Mouse (Mus musculus) bone marrow, adult 2 months (tissue): ENCODE measurements around the gene Timm8a2. TPM values are rescaled to one million over a fixed set of nuclear protein-coding genes. Genes with fewer than 3 reads are reported as not detected.

Experiments used
- H3K27ac ChIP-seq: fragments of 200-500 bp; 2 replicates; pipeline ENCODE4 v1.5.1; 2012; ENCODE audit warnings: low read depth, mild to moderate bottlenecking, control low read depth, inconsistent platforms, low read length; ENCODE audit not compliant: control insufficient read depth, poor library complexity, insufficient read depth
- H3K4me1 ChIP-seq: fragments of 200-500 bp; 2 replicates; pipeline ENCODE4 v1.6.1; 2011; ENCODE audit warnings: low read length; ENCODE audit not compliant: control insufficient read depth, insufficient read depth
- H3K4me3 ChIP-seq: fragments of 200-500 bp; replicated peaks from 2 replicates; pipeline ENCODE3; 2011; ENCODE audit warnings: mild to moderate bottlenecking, low read depth, low read length, control low read depth; ENCODE audit not compliant: control insufficient read depth
- CTCF ChIP-seq: fragments of 200-500 bp; IDR thresholded peaks from 2 replicates; pipeline ENCODE4 v1.5.1; 2011; ENCODE audit warnings: low read length, control low read depth; ENCODE audit not compliant: control insufficient read depth, insufficient read depth
- POLR2A ChIP-seq: fragments of 200-500 bp; IDR thresholded peaks from 2 replicates; pipeline ENCODE4 v1.6.1; 2011; ENCODE audit warnings: low read depth, mild to moderate bottlenecking, control low read depth, low read length, borderline replicate concordance; ENCODE audit not compliant: control insufficient read depth
- WGBS: fragments of 180-500 bp; shearing (Covaris S2); methylation state at CpG from one replicate; pipeline ENCODE4 v1.1.7; 2018; 5-methylcytosine and 5-hydroxymethylcytosine counted together
- polyA plus RNA-seq: library from polyadenylated mRNA; stranded (reverse); fragments of >200 nt; gene quantifications from 2 replicates; pipeline ENCODE4 v1.2.4, GENCODE M21; 2011; ENCODE audit warnings: low replicate concordance; ENCODE audit not compliant: missing spikeins, insufficient read depth, insufficient read length

Gene Timm8a2
- polyA plus RNA-seq, 1 experiment: not detected

- 28% methylated on average over 3 of the region's 3 CpGs for WGBS
- H3K4me3 ChIP-seq: no peak overlapping the region
- no peaks in the 10 kb centered on the region; the same call in 1 of the 2 replicates for H3K4me1 ChIP-seq
- H3K27ac ChIP-seq: no peak overlapping the region
- TF ChIP-seq POLR2A (no peak), CTCF (no peak)
Measured at GRCm38 (mm10) chr14:122081308-122081707, 46.8 kb downstream of the Timm8a2 start.

GRCm38 (mm10) chr14:122083499-122083898 lies 49.0 kb downstream of the Timm8a2 start:
- no peak overlapping the region for H3K4me3 ChIP-seq
- 77% methylated on average over 7 of the region's 7 CpGs for WGBS
- H3K27ac ChIP-seq: no peak overlapping the region
- H3K4me1 ChIP-seq: no peaks in the 10 kb centered on the region; the same call in 1 of the 2 replicates
- no peak for TF ChIP-seq CTCF

GRCm38 (mm10) chr14:122087956-122088355 lies 53.5 kb downstream of the Timm8a2 start:
- Histone ChIP-seq H3K27ac (no peak overlapping the region), H3K4me1 (no peaks in the 10 kb centered on the region), H3K4me3 (no peak overlapping the region)
- 73% methylated on average over 5 of the region's 5 CpGs for WGBS
- no peak for TF ChIP-seq POLR2A
- TF ChIP-seq CTCF: no peak

Other genes starting within 250 kb of the Timm8a2 start
- 2.0 and 5.2 TPM in 2 replicates for gene Dock9, start 236.8 kb upstream of the Timm8a2 start, polyA plus RNA-seq
- gene Ubac2, start 156.1 kb upstream of the Timm8a2 start, polyA plus RNA-seq: 9.4 and 21.6 TPM in 2 replicates
- gene Gpr18, start 118.9 kb upstream of the Timm8a2 start, polyA plus RNA-seq: 2.8 and 3.4 TPM in 2 replicates
- gene Gpr183, start 69.5 kb upstream of the Timm8a2 start, polyA plus RNA-seq: 0.83 and 1.5 TPM in 2 replicates
- gene Tm9sf2, start 72.4 kb downstream of the Timm8a2 start, polyA plus RNA-seq: 17.1 and 22.3 TPM in 2 replicates
- gene Clybl, start 147.0 kb downstream of the Timm8a2 start, polyA plus RNA-seq: 5.4 and 12.2 TPM in 2 replicates